Mouse (Mus musculus): ENCODE data around the gene Ctnnd2. TPM values are rescaled to one million over a fixed set of nuclear protein-coding genes. Genes with fewer than 3 reads are reported as not detected.

Ctnnd2 gene
- polyA plus RNA-seq, 1 experiment, result 0.31 TPM

- DNase-seq (ENCODE audit: low read depth, low spot score), result no peak
- WGBS, result 79% methylated on average over 6 of the region's 6 CpGs
These were observed 201.3 kb downstream of the Ctnnd2 start for GRCm38 (mm10) chr15:30373654-30374215.

GRCm38 (mm10) chr15:30374907-30375306, 202.5 kb downstream of the Ctnnd2 start:
- WGBS, result 82% methylated on average over 5 of the region's 5 CpGs

GRCm38 (mm10) chr15:30383075-30383842, 210.9 kb downstream of the Ctnnd2 start:
- DNase-seq (ENCODE audit: low read depth, low spot score), result no peak
- WGBS, result 24% methylated on average over 9 of the region's 9 CpGs

More at GRCm38 (mm10) chr15:30374907-30375306, 202.5 kb downstream of the Ctnnd2 start:
- no peak for DNase-seq (ENCODE audit: low read depth, low spot score)

GRCm38 (mm10) chr15:30384386-30384785, 212.0 kb downstream of the Ctnnd2 start:
- WGBS, result 75% methylated on average over 5 of the region's 5 CpGs
- no peak for DNase-seq (ENCODE audit: low read depth, low spot score)

- DNase-seq (ENCODE audit: low read depth, low spot score), result no peak
These were observed 214.1 kb downstream of the Ctnnd2 start for GRCm38 (mm10) chr15:30386489-30386888.

- 42% methylated on average over 6 of the region's 6 CpGs for WGBS
- no peak for DNase-seq (ENCODE audit: low read depth, low spot score)
These were observed 214.9 kb downstream of the Ctnnd2 start for GRCm38 (mm10) chr15:30387244-30387643.

- no peak for DNase-seq (ENCODE audit: low read depth, low spot score)
- WGBS, result 71% methylated on average over 4 of the region's 4 CpGs
These were observed 228.7 kb downstream of the Ctnnd2 start for GRCm38 (mm10) chr15:30401111-30401510.

- DNase-seq (ENCODE audit: low read depth, low spot score), result no peak
These were observed 233.9 kb downstream of the Ctnnd2 start for GRCm38 (mm10) chr15:30406254-30406653.

GRCm38 (mm10) chr15:30423146-30423545, 250.8 kb downstream of the Ctnnd2 start:
- DNase-seq (ENCODE audit: low read depth, low spot score), result no peak
- WGBS, result 86% methylated on average over 5 of the region's 5 CpGs

More at GRCm38 (mm10) chr15:30406254-30406653, 233.9 kb downstream of the Ctnnd2 start:
- WGBS, result 4% methylated on average over 1 of the region's 1 CpGs

- no peak for DNase-seq (ENCODE audit: low read depth, low spot score)
- 58% methylated on average over 9 of the region's 9 CpGs for WGBS
These were observed 251.9 kb downstream of the Ctnnd2 start for GRCm38 (mm10) chr15:30424290-30424689.

- 21% methylated on average over 2 of the region's 2 CpGs for WGBS
- no peak for DNase-seq (ENCODE audit: low read depth, low spot score)
These were observed 254.9 kb downstream of the Ctnnd2 start for GRCm38 (mm10) chr15:30427342-30427741.

- WGBS, result 64% methylated on average over 5 of the region's 5 CpGs
- DNase-seq (ENCODE audit: low read depth, low spot score), result no peak
These were observed 266.7 kb downstream of the Ctnnd2 start for GRCm38 (mm10) chr15:30439045-30439444.

- WGBS, result 86% methylated on average over 7 of the region's 7 CpGs
These were observed 278.4 kb downstream of the Ctnnd2 start for GRCm38 (mm10) chr15:30450765-30451164.

GRCm38 (mm10) chr15:30451921-30452320, 279.5 kb downstream of the Ctnnd2 start:
- WGBS, result 60% methylated on average over 5 of the region's 5 CpGs
- DNase-seq (ENCODE audit: low read depth, low spot score), result no peak

More at GRCm38 (mm10) chr15:30450765-30451164, 278.4 kb downstream of the Ctnnd2 start:
- DNase-seq (ENCODE audit: low read depth, low spot score), result no peak

- WGBS, result 71% methylated on average over 12 of the region's 12 CpGs
- DNase-seq (ENCODE audit: low read depth, low spot score), result no peak
These were observed 285.3 kb downstream of the Ctnnd2 start for GRCm38 (mm10) chr15:30457541-30458250.

- DNase-seq (ENCODE audit: low read depth, low spot score), result no peak
- WGBS, result 60% methylated on average over 5 of the region's 5 CpGs
These were observed 286.3 kb downstream of the Ctnnd2 start for GRCm38 (mm10) chr15:30458671-30459070.

GRCm38 (mm10) chr15:30460341-30461125, 288.1 kb downstream of the Ctnnd2 start:
- no peak for DNase-seq (ENCODE audit: low read depth, low spot score)

GRCm38 (mm10) chr15:30462804-30463423, 290.5 kb downstream of the Ctnnd2 start:
- WGBS, result 36% methylated on average over 2 of the region's 2 CpGs
- DNase-seq (ENCODE audit: low read depth, low spot score), result no peak

More at GRCm38 (mm10) chr15:30460341-30461125, 288.1 kb downstream of the Ctnnd2 start:
- WGBS, result 64% methylated on average over 9 of the region's 9 CpGs

GRCm38 (mm10) chr15:30463471-30464047, 291.2 kb downstream of the Ctnnd2 start:
- 70% methylated on average over 5 of the region's 5 CpGs for WGBS
- no peak for DNase-seq (ENCODE audit: low read depth, low spot score)

Measured in large intestine, adult 2 months (tissue).